Mouse (Mus musculus): ENCODE measurements around the gene Fam160a2. TPM values are rescaled to one million over a fixed set of nuclear protein-coding genes. Genes with fewer than 3 reads are reported as not detected.
"Not testable (repeated sequence)": the region's sequence is repeated elsewhere in the genome, so short reads cannot be mapped to it uniquely, and the experiment has no call there.

The Fam160a2 gene
- polyA plus RNA-seq, 1 experiment from 2014 or later = 43.7 TPM

GRCm38 (mm10) chr7:105425424-105426043 is 25.7 kb upstream of the Fam160a2 start, which contains the start of gene Cckbr:
Cckbr (plus strand) TSS chr7:105425731.
- WGBS = 3% methylated on average over 31 of the region's 31 CpGs
- no peak within 1 kb of the TSS; the same call in 1 of the 2 replicates for H3K27ac ChIP-seq (ENCODE audit: low read length)
- H3K9ac ChIP-seq (ENCODE audit: low read depth, low read length) = peak within 1 kb of the TSS; percentile 67

GRCm38 (mm10) chr7:105424368-105424767 is 24.5 kb upstream of the Fam160a2 start:
- WGBS = 26% methylated on average over 5 of the region's 5 CpGs

More at GRCm38 (mm10) chr7:105425424-105426043, 25.7 kb upstream of the Fam160a2 start, which contains the start of gene Cckbr:
- ATAC-seq = peak; percentile 89
- H3K4me1 ChIP-seq (ENCODE audit: control insufficient read depth, insufficient read depth, low read length) = peaks cover 2% of the 10 kb centered on the region; the same call in 1 of the 2 replicates
- H3K9me3 ChIP-seq (replicated peaks; ENCODE audit: control insufficient read depth, low read length, poor library complexity, severe bottlenecking) = no peaks in the 10 kb centered on the region
- H3K27me3 ChIP-seq (ENCODE audit: control insufficient read depth, insufficient read depth, low read depth, low read length) = peaks cover 2% of the 10 kb centered on the region; the same call in 1 of the 2 replicates
- peak within 1 kb of the TSS; percentile 58 for H3K4me3 ChIP-seq (ENCODE audit: low read depth, low read length)
- H3K36me3 ChIP-seq (ENCODE audit: control insufficient read depth, insufficient read depth, low read length) = no peaks in the 10 kb centered on the region
- peak within 1 kb of the TSS; percentile 76 for H3K4me2 ChIP-seq (ENCODE audit: low read length)

GRCm38 (mm10) chr7:105420903-105421302 is 21.0 kb upstream of the Fam160a2 start:
- Histone ChIP-seq H3K27me3 (ENCODE audit: control insufficient read depth, insufficient read depth, low read depth, low read length) (peaks cover 2% of the 10 kb centered on the region; the same call in 1 of the 2 replicates), H3K4me3 (ENCODE audit: low read depth, low read length) (no peak overlapping the region), H3K27ac (ENCODE audit: low read length) (no peak overlapping the region), H3K4me1 (ENCODE audit: control insufficient read depth, insufficient read depth, low read length) (peaks cover 2% of the 10 kb centered on the region; the same call in 1 of the 2 replicates), H3K4me2 (ENCODE audit: low read length) (no peak overlapping the region), H3K9ac (ENCODE audit: low read depth, low read length) (no peak overlapping the region), H3K9me3 (replicated peaks; ENCODE audit: control insufficient read depth, low read length, poor library complexity, severe bottlenecking) (no peaks in the 10 kb centered on the region), H3K36me3 (ENCODE audit: control insufficient read depth, insufficient read depth, low read length) (no peaks in the 10 kb centered on the region)
- WGBS = 66% methylated on average over 2 of the region's 2 CpGs
- no peak for ATAC-seq

More at GRCm38 (mm10) chr7:105424368-105424767, 24.5 kb upstream of the Fam160a2 start:
- Histone ChIP-seq H3K4me3 (ENCODE audit: low read depth, low read length) (no peak overlapping the region), H3K27me3 (ENCODE audit: control insufficient read depth, insufficient read depth, low read depth, low read length) (peaks cover 2% of the 10 kb centered on the region; the same call in 1 of the 2 replicates), H3K4me2 (ENCODE audit: low read length) (no peak overlapping the region), H3K36me3 (ENCODE audit: control insufficient read depth, insufficient read depth, low read length) (no peaks in the 10 kb centered on the region), H3K27ac (ENCODE audit: low read length) (no peak overlapping the region), H3K9me3 (replicated peaks; ENCODE audit: control insufficient read depth, low read length, poor library complexity, severe bottlenecking) (no peaks in the 10 kb centered on the region), H3K4me1 (ENCODE audit: control insufficient read depth, insufficient read depth, low read length) (peaks cover 2% of the 10 kb centered on the region; the same call in 1 of the 2 replicates), H3K9ac (ENCODE audit: low read depth, low read length) (no peak overlapping the region)
- ATAC-seq = no peak

- H3K9ac ChIP-seq (ENCODE audit: low read depth, low read length) = no peak overlapping the region
- H3K9me3 ChIP-seq (replicated peaks; ENCODE audit: control insufficient read depth, low read length, poor library complexity, severe bottlenecking) = no peaks in the 10 kb centered on the region
- H3K36me3 ChIP-seq (ENCODE audit: control insufficient read depth, insufficient read depth, low read length) = no peaks in the 10 kb centered on the region
- no peak overlapping the region for H3K27ac ChIP-seq (ENCODE audit: low read length)
- no peaks in the 10 kb centered on the region for H3K4me1 ChIP-seq (ENCODE audit: control insufficient read depth, insufficient read depth, low read length)
- no peak overlapping the region for H3K4me3 ChIP-seq (ENCODE audit: low read depth, low read length)
- ATAC-seq = peak; percentile 84
- H3K4me2 ChIP-seq (ENCODE audit: low read length) = no peak overlapping the region
- 74% methylated on average over 5 of the region's 5 CpGs for WGBS
- H3K27me3 ChIP-seq (ENCODE audit: control insufficient read depth, insufficient read depth, low read depth, low read length) = no peaks in the 10 kb centered on the region
Measured at GRCm38 (mm10) chr7:105418106-105418505, 18.3 kb upstream of the Fam160a2 start.

- H3K9me3 ChIP-seq (replicated peaks; ENCODE audit: control insufficient read depth, low read length, poor library complexity, severe bottlenecking) = no peaks in the 10 kb centered on the region
- H3K4me3 ChIP-seq (ENCODE audit: low read depth, low read length) = no peak overlapping the region
- ATAC-seq = no peak
- no peak overlapping the region for H3K9ac ChIP-seq (ENCODE audit: low read depth, low read length)
- H3K4me1 ChIP-seq (ENCODE audit: control insufficient read depth, insufficient read depth, low read length) = no peaks in the 10 kb centered on the region
- H3K27ac ChIP-seq (ENCODE audit: low read length) = no peak overlapping the region
- H3K4me2 ChIP-seq (ENCODE audit: low read length) = no peak overlapping the region
- 96% methylated on average over 7 of the region's 7 CpGs for WGBS
- H3K36me3 ChIP-seq (ENCODE audit: control insufficient read depth, insufficient read depth, low read length) = no peaks in the 10 kb centered on the region
- no peaks in the 10 kb centered on the region for H3K27me3 ChIP-seq (ENCODE audit: control insufficient read depth, insufficient read depth, low read depth, low read length)
Measured at GRCm38 (mm10) chr7:105416529-105416928, 16.7 kb upstream of the Fam160a2 start.

- ATAC-seq = no peak
- H3K4me1 ChIP-seq (ENCODE audit: control insufficient read depth, insufficient read depth, low read length) = no peaks in the 10 kb centered on the region
- H3K27me3 ChIP-seq (ENCODE audit: control insufficient read depth, insufficient read depth, low read depth, low read length) = no peaks in the 10 kb centered on the region
- H3K4me3 ChIP-seq (ENCODE audit: low read depth, low read length) = no peak overlapping the region
- no peaks in the 10 kb centered on the region for H3K9me3 ChIP-seq (replicated peaks; ENCODE audit: control insufficient read depth, low read length, poor library complexity, severe bottlenecking)
- no peaks in the 10 kb centered on the region for H3K36me3 ChIP-seq (ENCODE audit: control insufficient read depth, insufficient read depth, low read length)
- WGBS = 65% methylated on average over 6 of the region's 6 CpGs
- H3K4me2 ChIP-seq (ENCODE audit: low read length) = no peak overlapping the region
- no peak overlapping the region for H3K27ac ChIP-seq (ENCODE audit: low read length)
- H3K9ac ChIP-seq (ENCODE audit: low read depth, low read length) = no peak overlapping the region
Measured at GRCm38 (mm10) chr7:105414385-105414784, 14.5 kb upstream of the Fam160a2 start.

- not testable (repeated sequence) for H3K27ac ChIP-seq (ENCODE audit: low read length); H3K9me3 ChIP-seq (replicated peaks; ENCODE audit: control insufficient read depth, low read length, poor library complexity, severe bottlenecking); H3K36me3 ChIP-seq (ENCODE audit: control insufficient read depth, insufficient read depth, low read length); H3K4me3 ChIP-seq (ENCODE audit: low read depth, low read length); H3K27me3 ChIP-seq (ENCODE audit: control insufficient read depth, insufficient read depth, low read depth, low read length); ATAC-seq; H3K4me1 ChIP-seq (ENCODE audit: control insufficient read depth, insufficient read depth, low read length); H3K9ac ChIP-seq (ENCODE audit: low read depth, low read length); H3K4me2 ChIP-seq (ENCODE audit: low read length)
- WGBS = 61% methylated on average over 8 of the region's 8 CpGs
Measured at GRCm38 (mm10) chr7:105411874-105412632, 12.2 kb upstream of the Fam160a2 start.

- H3K9ac ChIP-seq (ENCODE audit: low read depth, low read length) = no peak overlapping the region
Measured at GRCm38 (mm10) chr7:105406322-105406721, 6.5 kb upstream of the Fam160a2 start.

GRCm38 (mm10) chr7:105404268-105404667 is 4.4 kb upstream of the Fam160a2 start, which contains the start of gene Cnga4:
Cnga4 (plus strand) TSS chr7:105404568.
- 86% methylated on average over 5 of the region's 5 CpGs for WGBS

More at GRCm38 (mm10) chr7:105406322-105406721, 6.5 kb upstream of the Fam160a2 start:
- H3K27me3 ChIP-seq (ENCODE audit: control insufficient read depth, insufficient read depth, low read depth, low read length) = no peaks in the 10 kb centered on the region
- 75% methylated on average over 1 of the region's 1 CpGs for WGBS
- H3K4me2 ChIP-seq (ENCODE audit: low read length) = no peak overlapping the region
- no peak overlapping the region for H3K4me3 ChIP-seq (ENCODE audit: low read depth, low read length)
- H3K9me3 ChIP-seq (replicated peaks; ENCODE audit: control insufficient read depth, low read length, poor library complexity, severe bottlenecking) = no peaks in the 10 kb centered on the region
- no peaks in the 10 kb centered on the region for H3K36me3 ChIP-seq (ENCODE audit: control insufficient read depth, insufficient read depth, low read length)
- no peak overlapping the region for H3K27ac ChIP-seq (ENCODE audit: low read length)
- H3K4me1 ChIP-seq (ENCODE audit: control insufficient read depth, insufficient read depth, low read length) = no peaks in the 10 kb centered on the region
- no peak for ATAC-seq

More at GRCm38 (mm10) chr7:105404268-105404667, 4.4 kb upstream of the Fam160a2 start, which contains the start of gene Cnga4:
- Histone ChIP-seq H3K4me3 (ENCODE audit: low read depth, low read length) (no peak within 1 kb of the TSS), H3K27me3 (ENCODE audit: control insufficient read depth, insufficient read depth, low read depth, low read length) (no peaks in the 10 kb centered on the region), H3K4me1 (ENCODE audit: control insufficient read depth, insufficient read depth, low read length) (peaks cover 4% of the 10 kb centered on the region), H3K4me2 (ENCODE audit: low read length) (no peak within 1 kb of the TSS), H3K9me3 (replicated peaks; ENCODE audit: control insufficient read depth, low read length, poor library complexity, severe bottlenecking) (no peaks in the 10 kb centered on the region), H3K9ac (ENCODE audit: low read depth, low read length) (no peak within 1 kb of the TSS), H3K36me3 (ENCODE audit: control insufficient read depth, insufficient read depth, low read length) (no peaks in the 10 kb centered on the region), H3K27ac (ENCODE audit: low read length) (no peak within 1 kb of the TSS)
- ATAC-seq = no peak

Data from midbrain, embryonic 16.5 days (tissue).